In the genomic region with DNA sequence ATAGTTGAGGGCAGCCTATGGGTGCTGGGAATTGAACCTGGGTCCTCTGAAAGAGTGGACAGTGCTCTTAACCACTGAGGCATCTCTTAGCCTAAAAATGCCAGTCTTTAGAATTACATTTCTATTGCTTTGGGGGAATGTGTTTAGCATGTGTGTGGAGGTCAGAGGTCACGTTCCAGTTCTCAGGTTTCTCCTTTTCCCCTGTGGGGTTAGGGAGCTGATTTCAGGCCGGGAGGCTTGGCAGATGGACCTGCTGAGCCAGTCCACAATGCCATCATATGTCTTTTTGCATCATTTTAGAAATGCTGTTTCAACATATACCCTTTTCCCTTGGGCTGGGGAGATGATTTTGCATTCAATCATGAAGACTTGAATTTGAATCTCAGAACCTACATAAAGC, we compare ENCODE assay signal across 34 mouse cellular contexts. TPM values are rescaled to one million over a fixed set of nuclear protein-coding genes. Genes with fewer than 3 reads are reported as not detected.
DNase-seq lines count a peak whose midpoint lies in the region; ATAC-seq and TF ChIP-seq lines count a peak whose summit lies in the region.
"Had no signal": no experiment of that assay in that cellular context is flagged by ENCODE, and none has a peak within 500 bp of the region (broad histone marks: within the 10 kb centered on the region; RNA-seq: fewer than 3 reads in every experiment).

No protein-coding gene starts in this region.

- H3K9me3 ChIP-seq in neural tube, embryonic 15.5 days (replicated peaks), result no peaks in the 10 kb centered on the region
- no peaks in the 10 kb centered on the region for H3K9me3 ChIP-seq in embryonic facial prominence, embryonic 10.5 days
- no peaks in the 10 kb centered on the region for H3K9me3 ChIP-seq in intestine, postnatal 0 days (ENCODE audit: control insufficient read depth)
- H3K9me3 ChIP-seq: embryonic facial prominence, embryonic 13.5 days; G1E; heart, embryonic 10.5 days; heart, embryonic 15.5 days; intestine, embryonic 15.5 days; limb, embryonic 12.5 days; liver, embryonic 15.5 days; midbrain, embryonic 10.5 days; neural tube, embryonic 13.5 days had no signal

- no peak overlapping the region for H3K27ac ChIP-seq in neural tube, embryonic 15.5 days (replicated peaks)
- H3K27ac ChIP-seq in embryonic facial prominence, embryonic 10.5 days (replicated peaks), result no peak overlapping the region
- H3K27ac ChIP-seq in intestine, postnatal 0 days (ENCODE audit: low read depth, low read length), result no peak overlapping the region
- H3K27ac ChIP-seq: embryonic facial prominence, embryonic 13.5 days; heart, embryonic 10.5 days; heart, embryonic 15.5 days; intestine, embryonic 15.5 days; limb, embryonic 12.5 days; liver, embryonic 15.5 days; midbrain, embryonic 10.5 days; neural tube, embryonic 13.5 days had no signal

- WGBS in neural tube, embryonic 15.5 days, result 67% methylated on average over 2 of the region's 2 CpGs
- 30% methylated on average over 2 of the region's 2 CpGs for WGBS in embryonic facial prominence, embryonic 10.5 days
- WGBS in intestine, postnatal 0 days, result 52% methylated on average over 2 of the region's 2 CpGs

- H3K4me2 ChIP-seq in neural tube, embryonic 15.5 days, result no peak overlapping the region
- H3K4me2 ChIP-seq in intestine, postnatal 0 days (replicated peaks; ENCODE audit: low read depth), result no peak overlapping the region
- H3K4me2 ChIP-seq: embryonic facial prominence, embryonic 13.5 days; heart, embryonic 15.5 days; intestine, embryonic 15.5 days; limb, embryonic 12.5 days; liver, embryonic 15.5 days; lung, embryonic 14.5 days; neural tube, embryonic 13.5 days had no signal

- no peaks in the 10 kb centered on the region for H3K27me3 ChIP-seq in neural tube, embryonic 15.5 days (replicated peaks)
- H3K27me3 ChIP-seq in embryonic facial prominence, embryonic 10.5 days (replicated peaks; ENCODE audit: low read depth, poor library complexity, severe bottlenecking), result no peaks in the 10 kb centered on the region
- H3K27me3 ChIP-seq in intestine, postnatal 0 days (replicated peaks; ENCODE audit: control insufficient read depth, insufficient read depth, low read length), result no peaks in the 10 kb centered on the region
- H3K27me3 ChIP-seq: embryonic facial prominence, embryonic 13.5 days; heart, embryonic 15.5 days; intestine, embryonic 15.5 days; limb, embryonic 12.5 days; liver, embryonic 15.5 days; neural tube, embryonic 13.5 days; Patski had no signal

- no peak overlapping the region for H3K9ac ChIP-seq in neural tube, embryonic 15.5 days (replicated peaks)
- no peak overlapping the region for H3K9ac ChIP-seq in intestine, postnatal 0 days (ENCODE audit: low read depth, low read length)
- H3K9ac ChIP-seq: embryonic facial prominence, embryonic 13.5 days; heart, embryonic 15.5 days; intestine, embryonic 15.5 days; limb, embryonic 12.5 days; liver, embryonic 15.5 days; lung, embryonic 14.5 days; neural tube, embryonic 13.5 days had no signal

- DNase-seq in neural tube, embryonic 10.5 days (ENCODE audit: extremely low spot score, low spot score), result peak; percentile 54
- peak; percentile 63 for DNase-seq in embryo, embryonic 10 days (ENCODE audit: low spot score)
- peak; percentile 62 for DNase-seq in embryonic facial prominence, embryonic 10.5 days (ENCODE audit: low spot score)
- DNase-seq in mesoderm, embryonic 11.5 days (ENCODE audit: low read depth, low spot score), result peak; percentile 83
- DNase-seq in cerebellum, postnatal 4 days (ENCODE audit: low spot score in 2 of 2), result no peak
- no peak for DNase-seq in cerebellum, adult 9-10 months
- DNase-seq: adrenal gland, adult 2 months; adrenal gland, postnatal 36 days; B cell, adult 2 months; cerebellum, adult 2 months; cerebellum, postnatal 25 days; gastrocnemius, postnatal 10 days; heart, postnatal 4 days; kidney, adult 9 months; kidney, postnatal 10 days; lung, embryonic 14.5 days; lung, postnatal 14 days; thymus, adult 2 months; thymus, postnatal 36 days had no signal

- no peak overlapping the region for H3K4me3 ChIP-seq in neural tube, embryonic 15.5 days (replicated peaks)
- H3K4me3 ChIP-seq in embryonic facial prominence, embryonic 10.5 days, result no peak overlapping the region
- no peak overlapping the region for H3K4me3 ChIP-seq in intestine, postnatal 0 days (ENCODE audit: low read depth, low read length)
- H3K4me3 ChIP-seq: embryonic facial prominence, embryonic 13.5 days; heart, embryonic 10.5 days; heart, embryonic 15.5 days; intestine, embryonic 15.5 days; limb, embryonic 12.5 days; liver, embryonic 15.5 days; midbrain, embryonic 10.5 days; myocyte; neural tube, embryonic 13.5 days had no signal

- TF ChIP-seq CTCF in intestine, postnatal 0 days (IDR thresholded peaks at IDR 0.05; ENCODE audit: low read depth), result no peak

- H3K36me3 ChIP-seq in neural tube, embryonic 15.5 days, result no peaks in the 10 kb centered on the region
- H3K36me3 ChIP-seq in embryonic facial prominence, embryonic 10.5 days (replicated peaks), result no peaks in the 10 kb centered on the region
- H3K36me3 ChIP-seq in intestine, postnatal 0 days (ENCODE audit: control insufficient read depth, insufficient read depth), result no peaks in the 10 kb centered on the region
- H3K36me3 ChIP-seq: embryonic facial prominence, embryonic 13.5 days; heart, embryonic 10.5 days; heart, embryonic 15.5 days; intestine, embryonic 15.5 days; limb, embryonic 12.5 days; liver, embryonic 15.5 days; midbrain, embryonic 10.5 days; neural tube, embryonic 13.5 days had no signal

- H3K4me1 ChIP-seq in neural tube, embryonic 15.5 days, result no peaks in the 10 kb centered on the region
- H3K4me1 ChIP-seq in embryonic facial prominence, embryonic 10.5 days, result peaks cover 14% of the 10 kb centered on the region
- no peaks in the 10 kb centered on the region for H3K4me1 ChIP-seq in intestine, postnatal 0 days (replicated peaks; ENCODE audit: control insufficient read depth, insufficient read depth, low read length)
- H3K4me1 ChIP-seq: embryonic facial prominence, embryonic 13.5 days; heart, embryonic 15.5 days; limb, embryonic 12.5 days; neural tube, embryonic 13.5 days had no signal

- no peak for ATAC-seq in neural tube, embryonic 15.5 days (ENCODE audit: low FRiP score)
- no peak for ATAC-seq in intestine, postnatal 0 days
- ATAC-seq: forebrain, embryonic 16.5 days; hindbrain, embryonic 16.5 days; intestine, embryonic 15.5 days; Patski had no signal

RNA-seq across cellular contexts. Expression of a gene that starts 26.6 kb away (rescaled TPM):
- polyA plus RNA-seq in neural tube, embryonic 15.5 days (2015; fragmentation: Nextera tagmentation; extraction: Ambion mirVana), result 154 and 184 TPM in 2 replicates
- polyA plus RNA-seq in embryonic facial prominence, embryonic 10.5 days (2016; fragmentation: Nextera tagmentation; extraction: Ambion mirVana), result 119 and 129 TPM in 2 replicates
- 141 and 150 TPM in 2 replicates for polyA plus RNA-seq in intestine, postnatal 0 days (2015; fragmentation: Nextera tagmentation; extraction: Ambion mirVana)

RNA-seq across cellular contexts. Expression of a gene that starts 48.1 kb away (rescaled TPM):
- polyA plus RNA-seq in neural tube, embryonic 15.5 days (2015; fragmentation: Nextera tagmentation; extraction: Ambion mirVana), result 11.2 and 13.0 TPM in 2 replicates
- 28.7 and 33.2 TPM in 2 replicates for polyA plus RNA-seq in embryonic facial prominence, embryonic 10.5 days (2016; fragmentation: Nextera tagmentation; extraction: Ambion mirVana)
- polyA plus RNA-seq in intestine, postnatal 0 days (2015; fragmentation: Nextera tagmentation; extraction: Ambion mirVana), result 4.7 and 6.3 TPM in 2 replicates

RNA-seq across cellular contexts. Expression of a gene that starts 49.2 kb away (rescaled TPM):
- polyA plus RNA-seq in neural tube, embryonic 15.5 days (2015; fragmentation: Nextera tagmentation; extraction: Ambion mirVana), result 7.2 and 8.5 TPM in 2 replicates
- 13.1 and 13.8 TPM in 2 replicates for polyA plus RNA-seq in embryonic facial prominence, embryonic 10.5 days (2016; fragmentation: Nextera tagmentation; extraction: Ambion mirVana)
- polyA plus RNA-seq in intestine, postnatal 0 days (2015; fragmentation: Nextera tagmentation; extraction: Ambion mirVana), result 3.2 and 3.5 TPM in 2 replicates

Comparison
In these comparisons a context has a peak if more than half of its experiments do, and no peak if none do; other contexts are left out.
1. DNase-seq: peak in neural tube, embryonic 10.5 days (single experiment), embryo, embryonic 10 days (single experiment), embryonic facial prominence, embryonic 10.5 days (single experiment) and mesoderm, embryonic 11.5 days (single experiment); none in cerebellum, postnatal 4 days (0 of 2) and cerebellum, adult 9-10 months (single experiment).